Mouse (Mus musculus) stomach, embryonic 16.5 days (tissue): ENCODE measurements around the gene Mob2. TPM values are rescaled to one million over a fixed set of nuclear protein-coding genes. Genes with fewer than 3 reads are reported as not detected.

Experiments used
- ATAC-seq: fragments of 200-750 bp; cut with Nextera tagmentation; 2 replicates; pipeline ENCODE4 v1.8.0; 2017; ENCODE audit warnings: moderate number of reproducible peaks, moderate TSS enrichment; ENCODE audit not compliant: insufficient read depth, low FRiP score
- H3K27ac ChIP-seq: fragments of 300-500 bp; sonication (generic); 2 replicates; pipeline ENCODE4 v1.5.1; 2014; ENCODE audit warnings: low read length
- H3K27me3 ChIP-seq: fragments of 300-500 bp; sonication (generic); 2 replicates; pipeline ENCODE4 v1.6.1; 2014; ENCODE audit warnings: low read length, control low read depth, mixed read lengths; ENCODE audit not compliant: control insufficient read depth, insufficient read depth
- H3K36me3 ChIP-seq: fragments of 300-500 bp; sonication (generic); 2 replicates; pipeline ENCODE4 v1.6.1; 2014; ENCODE audit warnings: low read length; ENCODE audit not compliant: control insufficient read depth, insufficient read depth
- H3K4me1 ChIP-seq: fragments of 300-500 bp; sonication (generic); 2 replicates; pipeline ENCODE4 v1.6.1; 2014; ENCODE audit warnings: low read length, control low read depth, mixed read lengths; ENCODE audit not compliant: control insufficient read depth, insufficient read depth
- H3K4me2 ChIP-seq: fragments of 300-500 bp; sonication (generic); 2 replicates; pipeline ENCODE4 v1.6.1; 2014; ENCODE audit warnings: low read depth, low read length, mixed read lengths
- H3K4me3 ChIP-seq: fragments of 300-500 bp; sonication (generic); replicated peaks from 2 replicates; pipeline ENCODE4 v1.5.1; 2014; ENCODE audit warnings: mild to moderate bottlenecking, low read length
- H3K9ac ChIP-seq: fragments of 300-500 bp; sonication (generic); 2 replicates; pipeline ENCODE4 v1.6.1; 2014; ENCODE audit warnings: low read length
- H3K9me3 ChIP-seq: fragments of 300-500 bp; sonication (generic); replicated peaks from 2 replicates; pipeline ENCODE4 v1.6.1; 2016; ENCODE audit warnings: low read length, control low read depth; ENCODE audit not compliant: control insufficient read depth
- WGBS: fragments of 180-500 bp; shearing (Covaris S2); extraction: QIAGEN DNeasy Blood & Tissue Kit; methylation state at CpG from one replicate; pipeline ENCODE4 v1.1.7; 2014; 5-methylcytosine and 5-hydroxymethylcytosine counted together
- polyA plus RNA-seq: library from polyadenylated mRNA; unstranded; fragments of >200 nt; fragmentation: Nextera tagmentation; extraction: Ambion mirVana; gene quantifications from 2 replicates; pipeline ENCODE4 v1.2.1, GENCODE M21; 2015

Mob2 gene
- polyA plus RNA-seq, 1 experiment from 2014 or later, result 73.9 TPM

- ATAC-seq, result no peak
- Histone ChIP-seq H3K4me1 (peaks cover 13% of the 10 kb centered on the region), H3K27me3 (no peaks in the 10 kb centered on the region), H3K4me2 (no peak overlapping the region), H3K9me3 (no peaks in the 10 kb centered on the region), H3K27ac (no peak overlapping the region; the same call in 1 of the 2 replicates), H3K4me3 (no peak overlapping the region), H3K36me3 (no peaks in the 10 kb centered on the region), H3K9ac (no peak overlapping the region)
- 47% methylated on average over 2 of the region's 2 CpGs for WGBS
Measured at GRCm38 (mm10) chr7:142019699-142020098, 41.2 kb downstream of the Mob2 start.

GRCm38 (mm10) chr7:142016562-142016961 is 44.3 kb downstream of the Mob2 start:
- no peaks in the 10 kb centered on the region for H3K9me3 ChIP-seq
- H3K27me3 ChIP-seq, result no peaks in the 10 kb centered on the region
- peaks cover 11% of the 10 kb centered on the region for H3K4me1 ChIP-seq
- H3K27ac ChIP-seq, result no peak overlapping the region
- no peak overlapping the region for H3K4me3 ChIP-seq
- no peak overlapping the region for H3K9ac ChIP-seq
- ATAC-seq, result no peak
- no peak overlapping the region for H3K4me2 ChIP-seq
- H3K36me3 ChIP-seq, result no peaks in the 10 kb centered on the region
- 51% methylated on average over 1 of the region's 1 CpGs for WGBS

DNA sequence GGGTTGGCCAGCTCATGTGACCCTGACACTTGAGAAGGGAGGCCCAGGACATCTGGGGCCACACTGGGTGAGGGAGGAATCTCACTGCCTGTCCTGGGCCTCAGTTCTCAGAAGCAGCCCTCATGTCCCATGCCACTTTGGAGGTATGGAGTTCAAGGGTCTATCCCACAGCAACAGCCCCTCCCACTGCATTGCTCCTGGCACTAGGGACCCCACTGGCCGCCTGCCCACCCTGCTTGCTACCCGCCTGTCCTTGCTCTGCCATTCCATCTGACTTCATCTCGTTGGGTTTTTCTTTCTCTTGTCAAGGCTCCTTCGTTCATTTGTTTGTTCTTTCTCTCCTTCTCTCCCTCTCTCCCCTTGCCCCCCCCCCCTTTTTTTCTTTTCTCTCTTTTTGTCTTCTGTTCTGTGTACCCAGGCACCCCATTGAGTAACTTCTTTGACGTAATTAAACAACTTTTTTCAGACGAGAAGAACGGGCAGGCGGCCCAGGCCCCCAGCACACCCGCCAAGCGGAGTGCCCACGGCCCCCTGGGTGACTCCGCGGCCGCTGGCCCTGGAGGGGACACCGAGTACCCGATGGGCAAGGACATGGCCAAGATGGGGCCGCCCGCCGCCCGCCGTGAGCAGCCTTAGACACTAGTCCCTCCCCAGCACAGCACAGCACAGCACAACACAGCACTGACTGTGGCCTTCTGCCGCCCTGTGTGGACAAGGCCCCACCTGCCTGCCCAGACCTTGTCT is 59.1 kb downstream of the Mob2 start:
- no peak for ATAC-seq
- no peaks in the 10 kb centered on the region for H3K4me1 ChIP-seq
- no peak overlapping the region for H3K9ac ChIP-seq
- 75% methylated on average over 22 of the region's 22 CpGs for WGBS
- H3K27me3 ChIP-seq, result no peaks in the 10 kb centered on the region
- H3K27ac ChIP-seq, result no peak overlapping the region
- no peaks in the 10 kb centered on the region for H3K36me3 ChIP-seq
- H3K9me3 ChIP-seq, result no peaks in the 10 kb centered on the region
- H3K4me3 ChIP-seq, result no peak overlapping the region
- H3K4me2 ChIP-seq, result no peak overlapping the region

GRCm38 (mm10) chr7:142000661-142001060 is 60.2 kb downstream of the Mob2 start:
- H3K4me3 ChIP-seq, result no peak overlapping the region
- no peaks in the 10 kb centered on the region for H3K4me1 ChIP-seq
- no peaks in the 10 kb centered on the region for H3K9me3 ChIP-seq
- H3K36me3 ChIP-seq, result no peaks in the 10 kb centered on the region
- no peaks in the 10 kb centered on the region for H3K27me3 ChIP-seq
- WGBS, result 94% methylated on average over 3 of the region's 3 CpGs
- ATAC-seq, result no peak
- no peak overlapping the region for H3K27ac ChIP-seq
- no peak overlapping the region for H3K9ac ChIP-seq
- H3K4me2 ChIP-seq, result no peak overlapping the region

GRCm38 (mm10) chr7:141994121-141994520 is 66.7 kb downstream of the Mob2 start:
- Histone ChIP-seq H3K9ac (no peak overlapping the region), H3K27me3 (no peaks in the 10 kb centered on the region), H3K27ac (no peak overlapping the region), H3K36me3 (no peaks in the 10 kb centered on the region), H3K4me3 (no peak overlapping the region), H3K4me1 (no peaks in the 10 kb centered on the region), H3K4me2 (no peak overlapping the region), H3K9me3 (no peaks in the 10 kb centered on the region)
- ATAC-seq, result no peak
- WGBS, result 78% methylated on average over 4 of the region's 4 CpGs

- Histone ChIP-seq H3K36me3 (no peaks in the 10 kb centered on the region), H3K9me3 (no peaks in the 10 kb centered on the region), H3K4me1 (no peaks in the 10 kb centered on the region), H3K27ac (no peak overlapping the region), H3K9ac (no peak overlapping the region), H3K4me2 (no peak overlapping the region), H3K27me3 (no peaks in the 10 kb centered on the region), H3K4me3 (no peak overlapping the region)
- 75% methylated on average over 2 of the region's 2 CpGs for WGBS
- no peak for ATAC-seq
Measured at GRCm38 (mm10) chr7:141991183-141991582, 69.7 kb downstream of the Mob2 start.

DNA sequence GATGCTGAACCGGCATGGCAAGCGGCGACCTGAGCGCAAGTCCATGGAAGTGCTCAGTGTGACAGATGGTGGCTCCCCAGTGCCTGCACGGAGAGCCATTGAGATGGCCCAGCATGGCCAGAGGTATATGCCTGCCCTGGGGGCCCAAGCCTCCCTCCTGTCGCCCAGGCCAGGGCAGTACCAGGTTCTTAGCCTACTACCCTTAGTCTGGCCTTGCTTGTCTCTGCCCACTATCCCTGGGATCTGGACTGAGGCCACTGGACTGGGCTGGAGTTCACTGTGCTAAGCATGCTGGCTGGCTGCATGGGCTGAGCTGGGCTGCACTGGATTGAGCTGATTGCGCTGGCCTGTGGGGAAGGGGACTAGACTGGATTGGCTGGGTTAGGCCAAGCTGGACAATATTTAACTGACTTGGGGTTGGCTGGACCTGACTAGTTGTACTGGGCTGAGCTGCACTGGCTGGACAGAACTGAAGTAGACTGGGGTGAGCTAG is 72.5 kb downstream of the Mob2 start:
- 82% methylated on average over 7 of the region's 7 CpGs for whole genome bisulfite sequencing
- Histone ChIP-seq H3K4me1 (no peaks in the 10 kb centered on the region), H3K27me3 (no peaks in the 10 kb centered on the region), H3K4me2 (no peak overlapping the region), H3K36me3 (no peaks in the 10 kb centered on the region), H3K27ac (no peak overlapping the region), H3K9me3 (no peaks in the 10 kb centered on the region), H3K4me3 (no peak overlapping the region), H3K9ac (no peak overlapping the region)
- ATAC-seq, result no peak

DNA sequence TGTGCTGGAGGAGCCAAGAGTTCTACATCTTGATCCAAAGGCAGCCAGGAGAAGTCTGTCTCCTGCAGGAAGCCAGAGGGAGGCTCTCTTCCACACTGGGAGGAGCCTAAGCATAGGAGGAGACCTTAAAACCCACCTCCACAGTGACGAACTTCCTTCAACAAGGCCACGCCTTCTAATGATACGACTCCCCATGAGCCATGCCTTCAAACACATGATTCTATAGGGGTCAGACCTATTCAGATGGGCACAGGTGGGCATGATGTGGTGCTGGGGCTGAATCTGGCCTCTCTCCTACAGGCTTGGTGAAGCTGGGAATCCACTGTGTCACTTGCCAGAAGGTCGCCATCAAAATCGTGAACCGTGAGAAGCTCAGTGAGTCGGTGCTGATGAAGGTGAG is 79.6 kb downstream of the Mob2 start:
- H3K9ac ChIP-seq, result no peak overlapping the region
- H3K4me1 ChIP-seq, result no peaks in the 10 kb centered on the region
- no peaks in the 10 kb centered on the region for H3K36me3 ChIP-seq
- no peaks in the 10 kb centered on the region for H3K27me3 ChIP-seq
- no peak overlapping the region for H3K27ac ChIP-seq
- H3K9me3 ChIP-seq, result no peaks in the 10 kb centered on the region
- H3K4me3 ChIP-seq, result no peak overlapping the region
- 82% methylated on average over 7 of the region's 7 CpGs for WGBS
- ATAC-seq, result no peak
- H3K4me2 ChIP-seq, result no peak overlapping the region

GRCm38 (mm10) chr7:141979247-141979646 is 81.6 kb downstream of the Mob2 start:
- Histone ChIP-seq H3K9me3 (no peaks in the 10 kb centered on the region), H3K4me2 (no peak overlapping the region), H3K36me3 (no peaks in the 10 kb centered on the region), H3K4me1 (no peaks in the 10 kb centered on the region), H3K9ac (no peak overlapping the region), H3K27ac (no peak overlapping the region), H3K4me3 (no peak overlapping the region), H3K27me3 (no peaks in the 10 kb centered on the region)
- no peak for ATAC-seq
- 91% methylated on average over 4 of the region's 4 CpGs for WGBS
